Mouse (Mus musculus) kidney, adult 2 months (tissue): ENCODE measurements around the gene Fnip1. TPM values are rescaled to one million over a fixed set of nuclear protein-coding genes. Genes with fewer than 3 reads are reported as not detected.

Experiments used
- DNase-seq: peaks from one replicate; pipeline ENCODE4 v3.0.0; 2021
- H3K27ac ChIP-seq: fragments of 200-500 bp; 2 replicates; pipeline ENCODE4 v1.5.1; 2012; ENCODE audit warnings: low read depth, low read length, control low read depth, inconsistent platforms; ENCODE audit not compliant: insufficient read depth
- H3K27me3 ChIP-seq: fragments of 200-500 bp; replicated peaks from 2 replicates; pipeline ENCODE4 v1.6.1; 2012; ENCODE audit warnings: mild to moderate bottlenecking, moderate library complexity, low read length, inconsistent platforms; ENCODE audit not compliant: control insufficient read depth, insufficient read depth
- H3K36me3 ChIP-seq: fragments of 200-500 bp; 2 replicates; pipeline ENCODE4 v1.6.1; 2012; ENCODE audit warnings: mild to moderate bottlenecking, moderate library complexity, low read length, inconsistent platforms; ENCODE audit not compliant: control insufficient read depth, insufficient read depth
- H3K4me1 ChIP-seq: fragments of 200-500 bp; 2 replicates; pipeline ENCODE4 v1.6.1; 2011; ENCODE audit warnings: low read length; ENCODE audit not compliant: control insufficient read depth, insufficient read depth
- H3K4me3 ChIP-seq: fragments of 200-500 bp; 2 replicates; pipeline ENCODE4 v1.5.1; 2011; ENCODE audit warnings: mild to moderate bottlenecking, low read depth, low read length, control low read depth; ENCODE audit not compliant: insufficient read depth
- CTCF ChIP-seq: fragments of 200-500 bp; conservative IDR thresholded peaks from 2 replicates; pipeline ENCODE4 v1.5.1; 2011; ENCODE audit warnings: low read depth, mild to moderate bottlenecking, control low read depth, low read length, moderate library complexity, mixed read lengths; ENCODE audit not compliant: insufficient read depth, insufficient read length
- POLR2A ChIP-seq: fragments of 200-500 bp; IDR thresholded peaks from one replicate; pipeline ENCODE4 v1.6.1; 2011; ENCODE audit warnings: low read depth, low read length, control low read depth
- WGBS: fragments of 180-500 bp; shearing (Covaris S2); methylation state at CpG from one replicate; pipeline ENCODE4 v1.1.7; 2018; 5-methylcytosine and 5-hydroxymethylcytosine counted together
- polyA plus RNA-seq: library from polyadenylated mRNA; depleted of rRNA; stranded (reverse); fragments of >200 nt; gene quantifications from 2 replicates; pipeline ENCODE4 v1.2.3, GENCODE M21; 2012; rRNA removed

Fnip1 gene
- polyA plus RNA-seq, 1 experiment, result 6.2 TPM

DNA sequence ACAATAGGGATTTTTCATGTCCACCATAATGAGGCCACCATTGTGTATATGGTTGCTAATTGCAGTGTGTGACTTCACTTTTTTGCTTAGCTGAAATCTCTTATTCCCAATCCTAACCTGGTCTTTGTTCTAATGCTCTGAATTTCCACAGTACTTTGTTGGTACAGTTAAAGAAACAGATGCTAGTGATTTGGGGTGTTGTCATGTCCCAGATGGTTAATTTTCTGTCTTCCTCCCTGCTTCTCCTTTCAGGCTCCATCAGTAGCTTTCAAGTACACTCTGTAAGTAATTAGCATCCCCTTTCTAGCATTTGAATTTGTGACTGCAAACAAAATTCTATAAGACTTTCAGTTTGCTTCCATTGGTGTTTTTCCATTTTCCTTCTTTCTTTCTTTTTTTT is 102.3 kb downstream of the Fnip1 start:
- Histone ChIP-seq H3K4me3 (no peak overlapping the region), H3K27ac (no peak overlapping the region), H3K27me3 (no peaks in the 10 kb centered on the region), H3K4me1 (no peaks in the 10 kb centered on the region; the same call in 1 of the 2 replicates), H3K36me3 (no peaks in the 10 kb centered on the region)
- no peak for DNase-seq
- TF ChIP-seq POLR2A (no peak), CTCF (no peak)

DNA sequence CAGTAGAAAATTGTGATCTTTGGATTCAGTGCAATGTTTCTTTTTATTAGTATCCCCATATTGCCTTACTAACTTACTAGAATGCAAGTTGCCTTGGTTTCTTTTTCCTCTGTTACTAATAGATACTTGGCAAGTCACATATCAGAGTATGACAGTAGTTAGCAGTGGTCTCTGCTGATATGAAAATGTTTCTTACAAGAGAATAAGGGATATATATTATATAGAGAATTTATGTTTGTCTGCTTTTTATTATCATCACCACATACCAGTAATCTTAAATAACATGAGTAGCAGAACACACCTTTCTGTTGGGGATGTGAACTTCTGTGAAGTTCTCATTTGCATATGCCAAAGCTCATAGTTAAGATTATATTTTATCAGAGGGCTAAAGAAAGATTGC is 104.4 kb downstream of the Fnip1 start:
- Histone ChIP-seq H3K27me3 (no peaks in the 10 kb centered on the region), H3K27ac (no peak overlapping the region), H3K36me3 (no peaks in the 10 kb centered on the region), H3K4me1 (no peaks in the 10 kb centered on the region; the same call in 1 of the 2 replicates), H3K4me3 (no peak overlapping the region)
- TF ChIP-seq CTCF, result no peak
- TF ChIP-seq POLR2A, result no peak
- DNase-seq, result no peak

DNA sequence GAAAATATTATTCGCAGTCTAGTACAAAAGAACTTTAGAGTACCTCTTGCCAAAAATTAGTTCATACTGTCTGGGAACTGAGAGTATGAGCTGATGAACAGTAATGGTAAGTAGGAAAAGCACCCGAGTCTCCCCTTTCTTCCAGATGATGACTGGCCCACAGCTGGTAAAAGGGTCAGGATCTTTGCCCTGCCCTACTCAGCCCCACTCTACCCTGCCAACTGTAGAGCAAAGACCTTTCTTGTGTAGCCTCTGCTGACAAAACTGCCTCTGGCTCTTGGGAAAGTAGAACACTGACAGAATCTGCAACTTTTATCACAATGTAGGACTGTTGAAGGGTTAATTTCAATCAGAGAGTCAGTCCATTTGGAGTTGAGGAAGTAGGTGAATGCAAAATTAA is 117.0 kb downstream of the Fnip1 start:
- 69% methylated on average over 2 of the region's 2 CpGs for WGBS
- Histone ChIP-seq H3K27me3 (no peaks in the 10 kb centered on the region), H3K27ac (no peak overlapping the region), H3K36me3 (no peaks in the 10 kb centered on the region), H3K4me3 (no peak overlapping the region), H3K4me1 (no peaks in the 10 kb centered on the region)
- DNase-seq, result no peak
- no peak for TF ChIP-seq CTCF
- TF ChIP-seq POLR2A, result no peak

DNA sequence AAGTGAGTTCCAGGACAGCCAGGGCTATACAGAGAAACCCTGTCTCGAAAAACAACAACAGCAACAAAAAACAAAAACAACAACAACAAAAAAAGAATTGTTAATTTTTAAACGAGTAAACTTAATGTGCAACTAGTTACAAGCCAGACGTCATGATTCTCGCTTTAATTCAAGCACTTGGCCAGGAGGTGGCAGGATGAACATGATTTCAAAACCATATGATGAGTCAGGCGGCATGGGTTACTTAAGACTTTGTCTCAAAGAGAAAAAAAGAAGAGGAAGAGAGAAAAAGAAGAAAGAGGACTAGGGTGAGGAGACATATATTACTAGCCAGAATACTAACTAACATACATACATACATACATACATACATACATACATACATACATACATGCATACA is 124.8 kb downstream of the Fnip1 start:
- no peaks in the 10 kb centered on the region for H3K27me3 ChIP-seq
- 74% methylated on average over 5 of the region's 5 CpGs for WGBS
- no peak overlapping the region for H3K4me3 ChIP-seq
- TF ChIP-seq POLR2A (no peak), CTCF (no peak)
- H3K4me1 ChIP-seq, result no peaks in the 10 kb centered on the region
- no peaks in the 10 kb centered on the region for H3K36me3 ChIP-seq
- peak; percentile 12 for DNase-seq
- H3K27ac ChIP-seq, result no peak overlapping the region

Other genes with a start within 250 kb of the Fnip1 start
- not detected in 2 replicates for gene Csf2, start 188.5 kb upstream of the Fnip1 start, polyA plus RNA-seq
- not detected in 2 replicates for gene Il3, start 170.9 kb upstream of the Fnip1 start, polyA plus RNA-seq
- gene Acsl6, start 134.4 kb upstream of the Fnip1 start, polyA plus RNA-seq, result 0.19 and 0.53 TPM in 2 replicates
- gene Meikin, start 67.5 kb upstream of the Fnip1 start, polyA plus RNA-seq, result not detected in 2 replicates
- gene Rapgef6, start 84.6 kb downstream of the Fnip1 start, polyA plus RNA-seq, result 12.1 and 15.9 TPM in 2 replicates